23 mouse cellular contexts compared by ENCODE assay signal in the genomic region with DNA sequence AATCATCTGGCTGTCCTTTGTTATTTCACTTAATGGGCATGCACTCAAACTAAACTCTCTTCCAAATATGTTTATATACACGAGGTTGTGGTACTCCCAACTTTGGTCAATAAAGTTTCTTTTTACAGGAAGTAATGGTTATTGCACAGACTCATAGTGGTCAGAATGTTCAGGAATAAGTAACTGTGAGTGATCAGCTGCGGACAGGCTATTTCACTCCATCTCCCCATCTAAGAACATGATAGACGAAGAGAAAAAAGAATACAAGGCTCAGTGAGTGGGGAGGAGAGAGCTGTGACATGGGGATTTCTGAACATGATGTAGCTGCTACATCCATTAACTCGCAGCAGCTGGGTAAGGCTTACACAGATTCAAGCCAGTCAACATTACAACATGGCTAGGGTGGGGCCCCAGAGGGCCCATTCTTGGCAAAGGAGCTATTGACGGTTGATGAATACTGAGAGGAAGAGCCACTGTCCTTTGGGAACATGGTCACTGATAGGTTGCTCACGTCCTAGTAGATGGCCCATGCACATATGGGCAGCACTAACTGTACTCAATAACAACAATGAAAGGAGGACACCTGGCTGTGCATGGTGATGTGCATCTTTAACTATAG.
"Had no signal": no experiment of that assay in that cellular context is flagged by ENCODE, and none has a peak within 500 bp of the region (broad histone marks: within the 10 kb centered on the region; RNA-seq: fewer than 3 reads in every experiment).

No protein-coding gene starts in this region.

- H3K4me2 ChIP-seq: heart, embryonic 12.5 days; hindbrain, embryonic 12.5 days; hindbrain, embryonic 14.5 days; intestine, embryonic 15.5 days; limb, embryonic 12.5 days had no signal

- H3K36me3 ChIP-seq: heart, embryonic 12.5 days; hindbrain, embryonic 10.5 days; hindbrain, embryonic 12.5 days; intestine, embryonic 15.5 days; limb, embryonic 10.5 days; limb, embryonic 12.5 days had no signal

- DNase-seq: forebrain, postnatal 0 days; gastrocnemius, postnatal 25 days; heart, adult 2 months; heart, postnatal 10 days; heart, postnatal 4 days; kidney, adult 18-20 months; kidney, adult 8-10 months; kidney, postnatal 10 days; kidney, postnatal 25 days; kidney, postnatal 4 days; liver had no signal

- H3K4me3 ChIP-seq: heart, adult 2 months; heart, embryonic 12.5 days; hindbrain, embryonic 10.5 days; hindbrain, embryonic 12.5 days; intestine, embryonic 15.5 days; layer of hippocampus, adult 2 months; left cerebral cortex, adult 2 months; limb, embryonic 10.5 days; limb, embryonic 12.5 days had no signal

- H3K9me3 ChIP-seq: heart, embryonic 12.5 days; hindbrain, embryonic 10.5 days; hindbrain, embryonic 12.5 days; intestine, embryonic 15.5 days; limb, embryonic 10.5 days; limb, embryonic 12.5 days had no signal

- ATAC-seq: forebrain, postnatal 0 days; hindbrain, embryonic 16.5 days; inflammation-experienced regulatory T-cells, adult 6 months; intestine, embryonic 15.5 days; intestine, postnatal 0 days had no signal

- H3K27ac ChIP-seq: heart, adult 2 months; hindbrain, embryonic 10.5 days; hindbrain, embryonic 12.5 days; hindbrain, embryonic 14.5 days; intestine, embryonic 15.5 days; layer of hippocampus, adult 2 months; left cerebral cortex, adult 2 months; limb, embryonic 10.5 days; limb, embryonic 12.5 days had no signal

- H3K9ac ChIP-seq: forebrain, postnatal 0 days; heart, embryonic 12.5 days; hindbrain, embryonic 12.5 days; hindbrain, embryonic 14.5 days; intestine, embryonic 15.5 days; limb, embryonic 12.5 days had no signal

- H3K27me3 ChIP-seq: heart, embryonic 12.5 days; hindbrain, embryonic 12.5 days; intestine, embryonic 15.5 days; limb, embryonic 12.5 days had no signal

- H3K4me1 ChIP-seq: hindbrain, embryonic 10.5 days; hindbrain, embryonic 12.5 days; intestine, embryonic 15.5 days; limb, embryonic 10.5 days; limb, embryonic 12.5 days had no signal
